Mouse (Mus musculus): ENCODE results near the gene Cadm1.

DNA sequence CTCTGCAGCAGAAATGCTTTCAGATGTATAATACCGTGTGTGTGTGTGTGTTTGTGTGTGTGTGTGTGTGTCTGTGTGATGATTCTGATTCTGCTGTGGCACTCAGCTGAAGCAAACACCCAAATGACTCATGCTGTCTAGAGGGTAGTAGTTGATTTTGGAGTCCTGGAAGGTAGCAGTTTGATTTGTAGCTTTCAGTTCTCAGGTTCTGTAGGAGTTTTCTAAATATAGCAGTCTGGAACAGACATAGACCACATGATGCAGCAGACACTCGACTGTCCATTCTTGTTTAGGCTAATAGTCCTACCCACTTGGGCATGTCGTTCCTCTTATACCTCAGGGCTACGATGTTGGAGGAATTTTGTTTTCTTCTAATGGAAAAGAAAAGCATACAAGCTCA, 86.4 kb downstream of the Cadm1 start:
- TF ChIP-seq CTCF (IDR thresholded peaks at IDR 0.05; ENCODE audit: low read depth): no peak
- no peak for TF ChIP-seq EP300 (IDR thresholded peaks at IDR 0.05; ENCODE audit: low read depth)
